Comparison of ENCODE assay signal across 12 mouse cellular contexts in genomic region chr12:109068738-109069137, GRCm38 (mm10). TPM values are rescaled to one million over a fixed set of nuclear protein-coding genes. Genes with fewer than 3 reads are reported as not detected.
DNase-seq lines count a peak whose midpoint lies in the region; ATAC-seq and TF ChIP-seq lines count a peak whose summit lies in the region.
"Had no signal": no experiment of that assay in that cellular context is flagged by ENCODE, and none has a peak within 500 bp of the region (broad histone marks: within the 10 kb centered on the region; RNA-seq: fewer than 3 reads in every experiment).

No protein-coding gene starts in this region.

- H3K9ac ChIP-seq in lung, embryonic 16.5 days (ENCODE audit: low read length) = peak overlapping the region; percentile 75
- H3K9ac ChIP-seq in lung, postnatal 0 days (replicated peaks; ENCODE audit: low read depth) = no peak overlapping the region
- H3K9ac ChIP-seq in hindbrain, embryonic 12.5 days = no peak overlapping the region
- H3K9ac ChIP-seq in liver, postnatal 0 days (replicated peaks) = no peak overlapping the region

- no peak for TF ChIP-seq EP300 in lung, postnatal 0 days (IDR thresholded peaks at IDR 0.05)
- no peak for TF ChIP-seq EP300 in liver, postnatal 0 days (IDR thresholded peaks at IDR 0.05; ENCODE audit: low read depth)

- peaks cover 6% of the 10 kb centered on the region; the same call in 1 of the 2 replicates for H3K4me1 ChIP-seq in lung, embryonic 16.5 days (replicated peaks; ENCODE audit: control insufficient read depth, insufficient read depth, low read length)
- H3K4me1 ChIP-seq in lung, postnatal 0 days (ENCODE audit: insufficient read depth, low read depth, low read length) = no peaks in the 10 kb centered on the region
- H3K4me1 ChIP-seq in hindbrain, embryonic 12.5 days = peaks cover 22% of the 10 kb centered on the region
- H3K4me1 ChIP-seq in liver, postnatal 0 days (ENCODE audit: insufficient read depth) = peaks cover 3% of the 10 kb centered on the region; the same call in 1 of the 2 replicates

- WGBS in lung, embryonic 16.5 days = 46% methylated on average over 7 of the region's 7 CpGs
- WGBS in lung, postnatal 0 days = 40% methylated on average over 7 of the region's 7 CpGs
- 77% methylated on average over 7 of the region's 7 CpGs for WGBS in hindbrain, embryonic 12.5 days
- WGBS in liver, postnatal 0 days (ENCODE audit: insufficient replicate concordance) = 41% methylated on average over 7 of the region's 7 CpGs

- no peak for ATAC-seq in lung, embryonic 16.5 days (ENCODE audit: low read depth)
- no peak for ATAC-seq in lung, postnatal 0 days
- ATAC-seq in hindbrain, embryonic 12.5 days (ENCODE audit: low FRiP score) = no peak
- no peak for ATAC-seq in liver, postnatal 0 days
- ATAC-seq in frontal cortex, adult (ENCODE audit: low TSS enrichment) = no peak
- ATAC-seq in megakaryocyte, adult 5-6 weeks (ENCODE audit: poor library complexity, severe bottlenecking) = no peak

- no peaks in the 10 kb centered on the region for H3K9me3 ChIP-seq in lung, embryonic 16.5 days (ENCODE audit: control insufficient read depth, low read length)
- H3K9me3 ChIP-seq in lung, postnatal 0 days (ENCODE audit: low read length) = no peaks in the 10 kb centered on the region
- no peaks in the 10 kb centered on the region for H3K9me3 ChIP-seq in hindbrain, embryonic 12.5 days (replicated peaks)
- H3K9me3 ChIP-seq in liver, postnatal 0 days (ENCODE audit: low read length) = no peaks in the 10 kb centered on the region

- H3K4me2 ChIP-seq in lung, embryonic 16.5 days (ENCODE audit: low read depth, low read length) = peak overlapping the region; percentile 95
- H3K4me2 ChIP-seq in lung, postnatal 0 days (replicated peaks; ENCODE audit: low read depth, low read length) = no peak overlapping the region
- H3K4me2 ChIP-seq in hindbrain, embryonic 12.5 days (replicated peaks) = peak overlapping the region; percentile 88
- 0 out of 2 replicates have a peak overlapping the region, but pooled peaks have one; percentile 72 for H3K4me2 ChIP-seq in liver, postnatal 0 days (ENCODE audit: low read depth, low read length)

- TF ChIP-seq CTCF in lung, postnatal 0 days (IDR thresholded peaks at IDR 0.05) = no peak
- TF ChIP-seq CTCF in liver, postnatal 0 days (IDR thresholded peaks at IDR 0.05; ENCODE audit: low read depth) = no peak

- no peak overlapping the region for H3K27ac ChIP-seq in lung, embryonic 16.5 days (ENCODE audit: low read length)
- H3K27ac ChIP-seq in lung, postnatal 0 days (ENCODE audit: low read length) = no peak overlapping the region
- H3K27ac ChIP-seq in hindbrain, embryonic 12.5 days = no peak overlapping the region
- H3K27ac ChIP-seq in liver, postnatal 0 days (ENCODE audit: low read depth) = no peak overlapping the region

- no peak for DNase-seq in lung, postnatal 0 days (ENCODE audit: low spot score)
- no peak for DNase-seq in liver, postnatal 0 days
- no peak for DNase-seq in frontal cortex, postnatal 14 days (ENCODE audit: low spot score in 2 of 2)
- DNase-seq: adrenal gland, postnatal 14 days; lung, adult 18-20 months; thymus, adult 2 months had no signal

- H3K36me3 ChIP-seq in lung, embryonic 16.5 days (ENCODE audit: control insufficient read depth, insufficient read depth, low read length) = no peaks in the 10 kb centered on the region
- no peaks in the 10 kb centered on the region for H3K36me3 ChIP-seq in lung, postnatal 0 days (ENCODE audit: insufficient read depth, low read length)
- H3K36me3 ChIP-seq in hindbrain, embryonic 12.5 days = no peaks in the 10 kb centered on the region
- H3K36me3 ChIP-seq in liver, postnatal 0 days (replicated peaks; ENCODE audit: insufficient read depth, low read length) = no peaks in the 10 kb centered on the region

- H3K4me3 ChIP-seq in lung, embryonic 16.5 days (ENCODE audit: low read length) = no peak overlapping the region; the same call in none of the 2 replicates
- no peak overlapping the region for H3K4me3 ChIP-seq in lung, postnatal 0 days (ENCODE audit: low read depth, low read length)
- peak overlapping the region; percentile 57; the same call in 1 of the 2 replicates for H3K4me3 ChIP-seq in hindbrain, embryonic 12.5 days
- no peak overlapping the region for H3K4me3 ChIP-seq in liver, postnatal 0 days (ENCODE audit: low read depth, low read length)

- H3K27me3 ChIP-seq in lung, embryonic 16.5 days (ENCODE audit: control insufficient read depth, insufficient read depth, low read depth, low read length) = peaks cover 6% of the 10 kb centered on the region
- H3K27me3 ChIP-seq in lung, postnatal 0 days (replicated peaks; ENCODE audit: insufficient read depth, low read length) = no peaks in the 10 kb centered on the region
- peaks cover 5% of the 10 kb centered on the region; the same call in 1 of the 2 replicates for H3K27me3 ChIP-seq in hindbrain, embryonic 12.5 days
- peaks cover 19% of the 10 kb centered on the region for H3K27me3 ChIP-seq in liver, postnatal 0 days (ENCODE audit: insufficient read depth, low read length)

RNA-seq across cellular contexts. Expression of gene Begain, which starts 0.7 kb away (rescaled TPM):
- 3.2 and 3.9 TPM in 2 replicates for polyA plus RNA-seq in lung, embryonic 16.5 days (2015; fragmentation: Nextera tagmentation; extraction: Ambion mirVana)
- 1.4 and 2.0 TPM in 2 replicates for polyA plus RNA-seq in lung, postnatal 0 days (2015; fragmentation: Nextera tagmentation; extraction: Ambion mirVana)
- 21.2 and 23.5 TPM in 2 replicates for polyA plus RNA-seq in hindbrain, embryonic 12.5 days (2016; fragmentation: Nextera tagmentation; extraction: Ambion mirVana)
- polyA plus RNA-seq in liver, postnatal 0 days (2015; fragmentation: Nextera tagmentation; extraction: Ambion mirVana) = 0.24 and 0.27 TPM in 2 replicates
- not detected in 2 replicates for total RNA-seq in megakaryocyte, adult 5-6 weeks (2015)
- total RNA-seq in megakaryocyte, adult 5-6 weeks (2017) = not detected in 2 replicates
- total RNA-seq: common myeloid progenitor, adult 5-6 weeks; MEL had no signal
